Mouse (Mus musculus) fat pad, adult 2 months (tissue): ENCODE measurements at regions not wholly inside any gene's neighbourhood (a gene's known extent, or its start where the extent isn't known, plus 50 kb on each side); places are given as distances from the start of the nearest gene placed in this dataset.

ENCODE experiments used
- DNase-seq: peaks from one replicate; pipeline ENCODE4 v3.0.0-alpha.2; 2011; ENCODE audit warnings: low read depth, low spot score; ENCODE audit errors: extremely low read depth

GRCm38 (mm10) chr11:113087084-113087483, 305.1 kb downstream of the Sox9 start:
- DNase-seq = no peak

- DNase-seq = no peak
These were observed 307.8 kb downstream of the Sox9 start for GRCm38 (mm10) chr11:113089637-113090351.

GRCm38 (mm10) chr11:113091901-113092568, 310.0 kb downstream of the Sox9 start:
- DNase-seq = no peak

- no peak for DNase-seq
These were observed 311.9 kb downstream of the Sox9 start for GRCm38 (mm10) chr11:113093895-113094445.

GRCm38 (mm10) chr11:113095625-113096024, 313.6 kb downstream of the Sox9 start:
- DNase-seq = no peak

- no peak for DNase-seq
These were observed 314.2 kb downstream of the Sox9 start for GRCm38 (mm10) chr11:113096209-113096608.

GRCm38 (mm10) chr11:113098360-113098759, 316.3 kb downstream of the Sox9 start:
- no peak for DNase-seq

GRCm38 (mm10) chr11:113100800-113101199, 318.8 kb downstream of the Sox9 start:
- peak; percentile 67 for DNase-seq

GRCm38 (mm10) chr11:113101534-113101933, 319.5 kb downstream of the Sox9 start:
- DNase-seq = no peak

GRCm38 (mm10) chr11:113103161-113103845, 321.3 kb downstream of the Sox9 start:
- DNase-seq = no peak

GRCm38 (mm10) chr11:113105371-113105770, 323.3 kb downstream of the Sox9 start:
- DNase-seq = no peak

GRCm38 (mm10) chr11:113107205-113107844, 325.3 kb downstream of the Sox9 start:
- DNase-seq = no peak

- DNase-seq = no peak
These were observed 326.1 kb downstream of the Sox9 start for GRCm38 (mm10) chr11:113107966-113108699.

- no peak for DNase-seq
These were observed 327.1 kb downstream of the Sox9 start for GRCm38 (mm10) chr11:113109096-113109495.

- DNase-seq = no peak
These were observed 331.3 kb downstream of the Sox9 start for GRCm38 (mm10) chr11:113113220-113113817.

- no peak for DNase-seq
These were observed 335.3 kb downstream of the Sox9 start for GRCm38 (mm10) chr11:113117179-113117898.

GRCm38 (mm10) chr11:113120570-113120969, 338.5 kb downstream of the Sox9 start:
- no peak for DNase-seq

GRCm38 (mm10) chr11:113121307-113121706, 339.3 kb downstream of the Sox9 start:
- no peak for DNase-seq

GRCm38 (mm10) chr11:113122137-113122536, 340.1 kb downstream of the Sox9 start:
- no peak for DNase-seq
